Mouse (Mus musculus) midbrain, embryonic 13.5 days (tissue): Measurements from ENCODE around the gene Npr2. TPM values are rescaled to one million over a fixed set of nuclear protein-coding genes. Genes with fewer than 3 reads are reported as not detected.

Experiments used
- ATAC-seq: fragments of 200-750 bp; cut with Nextera tagmentation; 2 replicates; pipeline ENCODE4 v1.8.0; 2017; ENCODE audit warnings: mild to moderate bottlenecking, moderate TSS enrichment, moderate library complexity
- H3K27ac ChIP-seq: fragments of 300-500 bp; sonication (generic); 2 replicates; pipeline ENCODE4 v1.5.1; 2015; ENCODE audit warnings: inconsistent platforms, mild to moderate bottlenecking, moderate library complexity
- H3K27me3 ChIP-seq: fragments of 300-500 bp; sonication (generic); 2 replicates; pipeline ENCODE4 v1.6.1; 2015; ENCODE audit warnings: mild to moderate bottlenecking, inconsistent platforms
- H3K36me3 ChIP-seq: fragments of 300-500 bp; sonication (generic); 2 replicates; pipeline ENCODE4 v1.6.1; 2015; ENCODE audit warnings: mild to moderate bottlenecking, inconsistent platforms
- H3K4me1 ChIP-seq: fragments of 300-500 bp; sonication (generic); replicated peaks from 2 replicates; pipeline ENCODE4 v1.6.1; 2015; ENCODE audit warnings: inconsistent platforms
- H3K4me2 ChIP-seq: fragments of 300-500 bp; sonication (generic); replicated peaks from 2 replicates; pipeline ENCODE4 v1.6.1; 2015; ENCODE audit warnings: moderate library complexity, mild to moderate bottlenecking, inconsistent platforms
- H3K4me3 ChIP-seq: fragments of 300-500 bp; sonication (generic); replicated peaks from 2 replicates; pipeline ENCODE4 v1.5.1; 2015; ENCODE audit warnings: mild to moderate bottlenecking, inconsistent platforms
- H3K9ac ChIP-seq: fragments of 300-500 bp; sonication (generic); replicated peaks from 2 replicates; pipeline ENCODE4 v1.6.1; 2015; ENCODE audit warnings: mild to moderate bottlenecking, inconsistent platforms
- H3K9me3 ChIP-seq: fragments of 300-500 bp; sonication (generic); 2 replicates; pipeline ENCODE4 v1.6.1; 2016; ENCODE audit warnings: mild to moderate bottlenecking, inconsistent platforms
- WGBS: fragments of 180-500 bp; shearing (Covaris S2); methylation state at CpG from one replicate; pipeline ENCODE4 v1.1.7; 2015; 5-methylcytosine and 5-hydroxymethylcytosine counted together
- polyA plus RNA-seq: library from polyadenylated mRNA; unstranded; fragments of >200 nt; fragmentation: Nextera tagmentation; extraction: Ambion mirVana; gene quantifications from 2 replicates; pipeline ENCODE4 v1.2.1, GENCODE M21; 2015

The Npr2 gene
- polyA plus RNA-seq, 1 experiment from 2014 or later: 14.7 TPM

DNA sequence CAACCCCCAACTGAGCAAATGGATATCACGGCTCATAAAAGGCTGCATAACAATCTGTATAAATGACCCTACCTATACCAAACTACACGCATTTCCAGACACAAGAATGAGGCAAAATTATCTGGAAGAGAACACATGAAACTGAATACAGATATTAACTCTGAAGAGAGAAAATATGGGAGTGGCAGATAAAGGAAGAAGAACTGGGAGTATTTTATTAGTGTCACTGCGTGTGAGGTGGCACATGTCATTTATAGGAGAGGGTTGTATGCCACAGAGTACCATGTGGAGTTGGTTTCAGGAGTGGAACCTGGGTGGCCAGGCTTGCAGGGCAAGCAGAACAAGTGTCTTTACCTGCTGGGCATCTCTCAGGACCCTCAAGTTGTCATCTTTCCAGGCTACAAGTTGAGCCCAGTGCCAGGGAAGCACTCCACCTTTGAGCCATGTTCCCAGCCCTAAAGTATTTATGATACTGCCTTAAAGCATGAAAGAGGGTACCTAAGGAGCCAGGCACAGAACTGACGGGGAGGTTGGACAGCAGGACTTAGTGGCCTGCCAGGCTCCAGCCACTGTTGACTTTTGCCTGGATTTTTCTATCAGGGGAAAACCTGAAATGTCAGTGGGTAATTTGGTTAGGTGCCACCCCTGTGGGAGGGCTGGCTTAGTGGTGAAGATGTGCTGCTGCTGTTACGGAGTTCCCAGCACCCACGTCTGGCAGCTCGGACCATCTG, 32.9 kb upstream of the Npr2 start:
- Histone ChIP-seq H3K9ac (no peak overlapping the region), H3K4me1 (no peaks in the 10 kb centered on the region), H3K27me3 (no peaks in the 10 kb centered on the region), H3K4me2 (no peak overlapping the region), H3K4me3 (no peak overlapping the region), H3K36me3 (no peaks in the 10 kb centered on the region), H3K27ac (no peak overlapping the region), H3K9me3 (no peaks in the 10 kb centered on the region)
- ATAC-seq: no peak
- WGBS: 94% methylated on average over 7 of the region's 7 CpGs

DNA sequence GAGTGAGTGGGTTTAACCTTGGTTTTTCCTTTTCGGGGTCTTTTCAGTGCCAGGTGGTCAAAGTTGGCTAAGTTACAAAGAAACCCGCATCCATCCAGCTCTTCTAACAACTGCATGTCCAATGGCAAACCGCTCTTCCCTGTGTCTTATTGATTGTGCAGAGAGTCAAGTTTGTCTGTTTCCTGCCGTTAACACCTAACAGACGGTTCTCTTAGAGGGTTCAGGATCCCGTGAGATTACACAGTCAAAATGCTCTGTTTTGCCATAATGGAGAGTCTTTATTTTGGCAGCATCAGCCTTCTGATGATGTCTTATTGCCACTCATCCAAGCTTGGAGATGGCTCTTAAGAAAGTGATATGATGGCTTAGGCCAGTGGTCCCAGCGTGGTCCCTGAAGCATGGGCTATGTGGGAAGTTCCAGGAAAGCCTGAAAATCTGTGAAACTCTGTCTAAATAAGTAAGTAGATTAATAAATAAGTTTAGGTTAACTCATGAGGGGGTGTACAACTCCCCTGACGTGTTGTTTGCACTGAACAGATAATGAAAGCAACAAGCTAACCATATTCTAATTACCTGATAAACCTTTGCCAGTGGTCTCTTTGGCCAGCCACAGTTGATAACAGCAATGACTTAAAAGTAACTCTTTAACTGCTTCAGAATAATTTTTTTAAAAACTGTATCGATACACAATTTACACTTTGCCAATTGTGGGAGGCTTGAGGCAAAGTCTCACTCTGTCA, 31.4 kb upstream of the Npr2 start:
- WGBS: 83% methylated on average over 9 of the region's 9 CpGs
- no peak for ATAC-seq

GRCm38 (mm10) chr4:43604099-43604498, 27.6 kb upstream of the Npr2 start:
- Histone ChIP-seq H3K9me3 (no peaks in the 10 kb centered on the region), H3K27ac (no peak overlapping the region), H3K9ac (no peak overlapping the region), H3K4me3 (no peak overlapping the region), H3K27me3 (no peaks in the 10 kb centered on the region), H3K36me3 (no peaks in the 10 kb centered on the region), H3K4me1 (no peaks in the 10 kb centered on the region), H3K4me2 (no peak overlapping the region)
- no peak for ATAC-seq
- 71% methylated on average over 3 of the region's 3 CpGs for WGBS

More for the DNA sequence above, 31.4 kb upstream of the Npr2 start:
- H3K4me1 ChIP-seq: no peaks in the 10 kb centered on the region
- no peak overlapping the region for H3K4me3 ChIP-seq
- no peak overlapping the region for H3K9ac ChIP-seq
- no peaks in the 10 kb centered on the region for H3K9me3 ChIP-seq
- no peak overlapping the region for H3K27ac ChIP-seq
- no peaks in the 10 kb centered on the region for H3K36me3 ChIP-seq
- no peaks in the 10 kb centered on the region for H3K27me3 ChIP-seq
- H3K4me2 ChIP-seq: no peak overlapping the region

GRCm38 (mm10) chr4:43604751-43605685, 26.7 kb upstream of the Npr2 start:
- WGBS: 83% methylated on average over 9 of the region's 9 CpGs

GRCm38 (mm10) chr4:43612534-43612933, 19.2 kb upstream of the Npr2 start:
- no peak for ATAC-seq
- Histone ChIP-seq H3K4me1 (no peaks in the 10 kb centered on the region), H3K36me3 (no peaks in the 10 kb centered on the region), H3K9me3 (no peaks in the 10 kb centered on the region), H3K4me3 (no peak overlapping the region), H3K27me3 (no peaks in the 10 kb centered on the region), H3K9ac (no peak overlapping the region), H3K27ac (no peak overlapping the region), H3K4me2 (no peak overlapping the region)
- WGBS: 79% methylated on average over 10 of the region's 10 CpGs

More at GRCm38 (mm10) chr4:43604751-43605685, 26.7 kb upstream of the Npr2 start:
- H3K9me3 ChIP-seq: no peaks in the 10 kb centered on the region
- no peaks in the 10 kb centered on the region for H3K4me1 ChIP-seq
- no peaks in the 10 kb centered on the region for H3K27me3 ChIP-seq
- no peak overlapping the region for H3K27ac ChIP-seq
- no peak overlapping the region for H3K4me2 ChIP-seq
- no peak overlapping the region for H3K4me3 ChIP-seq
- no peaks in the 10 kb centered on the region for H3K36me3 ChIP-seq
- ATAC-seq: no peak
- no peak overlapping the region for H3K9ac ChIP-seq

- Histone ChIP-seq H3K9ac (no peak overlapping the region), H3K36me3 (no peaks in the 10 kb centered on the region), H3K27ac (no peak overlapping the region), H3K9me3 (no peaks in the 10 kb centered on the region), H3K4me1 (no peaks in the 10 kb centered on the region), H3K4me2 (no peak overlapping the region), H3K4me3 (no peak overlapping the region), H3K27me3 (no peaks in the 10 kb centered on the region)
- 73% methylated on average over 3 of the region's 3 CpGs for WGBS
- no peak for ATAC-seq
Observed at GRCm38 (mm10) chr4:43613060-43613730, 18.5 kb upstream of the Npr2 start.

- Histone ChIP-seq H3K9me3 (peaks cover 9% of the 10 kb centered on the region), H3K9ac (no peak overlapping the region), H3K36me3 (no peaks in the 10 kb centered on the region), H3K4me3 (no peak overlapping the region), H3K4me1 (no peaks in the 10 kb centered on the region), H3K27ac (no peak overlapping the region), H3K27me3 (0 out of 2 replicates have a peak, but pooled peaks cover 4% of the 10 kb centered on the region), H3K4me2 (no peak overlapping the region)
- ATAC-seq: no peak
- 94% methylated on average over 4 of the region's 4 CpGs for WGBS
Observed at GRCm38 (mm10) chr4:43620146-43620778, 11.5 kb upstream of the Npr2 start.

- no peaks in the 10 kb centered on the region; the same call in 1 of the 2 replicates for H3K27me3 ChIP-seq
- no peak overlapping the region for H3K27ac ChIP-seq
- ATAC-seq: peak; percentile 56; the same call in 1 of the 2 replicates
- H3K4me2 ChIP-seq: 0 out of 2 replicates have a peak overlapping the region, but pooled peaks have one; percentile 19
- WGBS: 35% methylated on average over 20 of the region's 20 CpGs
- H3K4me1 ChIP-seq: peaks cover 38% of the 10 kb centered on the region
- no peak overlapping the region for H3K4me3 ChIP-seq
- no peak overlapping the region for H3K9ac ChIP-seq
- no peaks in the 10 kb centered on the region for H3K36me3 ChIP-seq
- H3K9me3 ChIP-seq: peaks cover 10% of the 10 kb centered on the region
Observed at GRCm38 (mm10) chr4:43629106-43629817, 2.5 kb upstream of the Npr2 start.

DNA sequence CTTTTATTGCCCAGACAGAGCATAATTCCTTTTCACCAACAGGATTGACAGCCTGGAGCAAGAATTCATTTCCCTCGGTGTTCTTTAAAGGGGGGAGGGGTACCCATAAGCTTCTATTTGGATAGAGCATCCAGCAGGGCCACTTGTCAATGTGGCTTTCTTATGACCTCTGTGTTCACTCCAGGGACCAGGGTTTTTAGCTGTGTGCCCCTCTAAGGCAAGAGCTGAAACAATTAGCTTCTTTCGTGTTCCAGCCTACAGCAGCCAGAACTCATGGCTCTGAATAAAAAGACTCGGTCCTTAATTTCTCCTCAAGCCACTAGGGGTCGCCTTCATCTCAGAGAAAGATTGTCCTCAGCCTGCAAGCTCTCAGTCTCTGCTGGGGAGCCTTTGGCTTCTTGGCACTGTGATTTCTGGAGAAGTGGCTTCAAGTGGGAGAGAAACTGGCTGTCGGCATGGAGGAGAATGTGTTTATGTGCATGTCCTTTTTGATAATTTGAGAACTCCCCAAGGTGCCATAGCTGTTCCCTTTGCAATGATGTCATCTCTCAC, 1.6 kb upstream of the Npr2 start:
- H3K4me2 ChIP-seq: peak overlapping the region; percentile 90
- WGBS: 0% methylated on average over 5 of the region's 5 CpGs
- peak; percentile 66 for ATAC-seq
- H3K4me1 ChIP-seq: peaks cover 38% of the 10 kb centered on the region
- no peak overlapping the region for H3K4me3 ChIP-seq
- H3K27ac ChIP-seq: peak overlapping the region; percentile 85
- peaks cover 5% of the 10 kb centered on the region for H3K9me3 ChIP-seq
- no peaks in the 10 kb centered on the region; the same call in 1 of the 2 replicates for H3K27me3 ChIP-seq
- 0 out of 2 replicates have a peak overlapping the region, but pooled peaks have one; percentile 23 for H3K9ac ChIP-seq
- no peaks in the 10 kb centered on the region for H3K36me3 ChIP-seq

DNA sequence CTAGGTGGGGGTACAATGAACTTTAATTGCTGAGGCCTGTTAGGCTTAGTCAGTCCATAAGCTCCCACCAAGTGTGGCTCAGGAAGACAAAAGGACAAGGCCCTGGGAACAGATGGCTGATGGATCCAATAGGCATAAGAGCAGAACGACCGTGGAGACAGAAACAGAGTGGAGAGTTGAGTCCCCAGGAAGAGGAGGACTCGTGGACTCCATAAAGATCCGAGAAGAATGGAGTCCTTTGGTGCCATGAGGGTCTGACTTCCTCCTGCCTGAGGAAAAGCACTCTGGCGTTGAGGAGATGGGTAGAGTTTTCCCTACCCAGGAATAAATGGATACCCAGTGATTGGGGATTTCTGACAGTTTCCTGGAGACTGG, 1.1 kb upstream of the Npr2 start:
- H3K4me2 ChIP-seq: peak overlapping the region; percentile 90
- no peaks in the 10 kb centered on the region for H3K36me3 ChIP-seq
- no peak overlapping the region; the same call in 1 of the 2 replicates for H3K9ac ChIP-seq
- WGBS: 14% methylated on average over 5 of the region's 5 CpGs
- H3K9me3 ChIP-seq: no peaks in the 10 kb centered on the region
- peak overlapping the region; percentile 85 for H3K27ac ChIP-seq
- no peaks in the 10 kb centered on the region; the same call in 1 of the 2 replicates for H3K27me3 ChIP-seq
- H3K4me3 ChIP-seq: peak overlapping the region; percentile 63
- peak; percentile 11; the same call in 1 of the 2 replicates for ATAC-seq
- peaks cover 38% of the 10 kb centered on the region for H3K4me1 ChIP-seq
